Mouse (Mus musculus): ENCODE data around the gene Iqcj.

GRCm38 (mm10) chr3:67974340-67974998 lies 82.4 kb downstream of the Iqcj start:
- TF ChIP-seq GATA1 (IDR thresholded peaks at IDR 0.05; ENCODE audit: low read length) (no peak), TAL1 (IDR thresholded peaks at IDR 0.05; ENCODE audit: low read length) (no peak)
